Mouse (Mus musculus): ENCODE results near the gene Pinlyp.

Pinlyp gene

GRCm38 (mm10) chr7:24546068-24546614 lies at the start of gene Pinlyp, which contains the start of gene Xrcc1:
Gene Pinlyp (minus strand): TSS chr7:24546118.
Gene Xrcc1 (plus strand): TSS chr7:24546289.
- no peak for DNase-seq (ENCODE audit: low spot score)

DNA sequence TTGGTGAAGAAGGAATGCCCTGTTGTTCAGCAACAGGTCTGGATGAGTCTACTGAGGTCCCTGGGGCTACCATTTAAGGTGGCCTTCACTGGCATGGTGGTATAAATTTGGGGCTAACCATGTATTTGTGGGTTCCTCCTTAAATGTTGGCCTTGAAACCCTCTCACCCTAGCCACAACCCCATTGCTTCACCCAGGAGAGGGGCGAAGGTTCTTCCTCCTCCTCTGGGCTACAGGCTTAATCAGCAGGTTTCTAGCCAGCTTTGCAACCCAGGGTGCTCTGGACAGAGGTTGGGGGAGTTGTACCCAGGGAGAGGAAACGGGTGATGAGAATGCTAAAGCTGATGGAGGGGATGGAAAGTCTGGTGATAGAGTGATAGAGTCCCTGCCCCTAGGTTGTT lies 49.5 kb upstream of the Pinlyp start:
- no peak for DNase-seq (ENCODE audit: low spot score)

GRCm38 (mm10) chr7:24594309-24594803 lies 48.4 kb upstream of the Pinlyp start:
- DNase-seq (ENCODE audit: low spot score), result no peak

DNA sequence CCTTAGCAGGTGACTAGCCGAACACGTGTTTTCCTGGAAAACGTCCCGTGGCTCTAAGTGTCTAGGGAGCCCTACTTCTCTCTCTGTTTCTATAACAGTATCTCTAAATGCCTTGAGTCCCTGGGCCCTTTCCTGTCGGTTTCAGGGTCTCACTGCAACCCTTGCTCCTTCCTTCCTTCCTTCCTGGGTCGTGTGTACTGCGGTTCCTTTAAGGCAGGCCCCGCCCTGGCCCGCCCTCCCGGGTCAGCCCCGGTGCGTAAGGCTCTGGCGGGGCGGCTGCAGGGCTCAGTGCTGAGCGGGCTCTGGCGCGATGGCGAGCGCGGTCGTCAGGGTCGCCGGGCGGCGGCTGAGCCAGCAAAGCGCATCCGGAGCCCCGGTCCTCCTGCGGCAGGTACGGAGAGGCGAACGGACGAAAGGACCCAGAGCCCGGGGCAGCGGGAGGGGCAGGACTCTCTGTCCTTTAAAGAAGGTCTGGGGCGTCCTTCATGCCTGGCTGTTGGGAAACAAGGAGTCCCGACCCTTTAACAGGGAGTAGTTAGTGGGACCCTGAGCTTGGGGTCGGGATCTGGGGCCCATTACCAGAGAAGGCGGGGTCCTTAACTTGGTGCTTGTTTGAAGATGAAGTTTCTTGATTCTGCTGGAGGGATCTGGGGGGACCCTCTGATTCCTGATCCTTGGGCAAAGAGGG lies 47.8 kb upstream of the Pinlyp start:
- DNase-seq (ENCODE audit: low spot score), result peak; percentile 78

DNA sequence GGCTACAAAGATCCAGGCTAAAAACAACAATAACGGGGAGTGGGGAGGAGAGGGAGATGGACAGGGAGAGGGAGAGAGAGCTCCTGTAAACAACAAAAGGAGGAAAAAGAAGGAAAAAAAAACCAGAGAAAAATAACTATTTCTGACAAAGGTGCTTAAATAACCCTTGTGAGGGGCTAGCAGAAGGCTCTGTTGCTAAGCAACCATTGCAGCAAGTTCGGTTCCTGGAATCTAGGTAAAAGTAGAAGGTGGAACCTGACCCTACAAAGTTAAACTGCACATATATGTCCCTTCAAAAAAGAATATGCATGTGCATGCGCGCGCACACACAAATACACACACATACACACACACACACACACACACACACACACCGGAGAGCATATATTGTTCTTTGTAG lies 46.9 kb upstream of the Pinlyp start:
- DNase-seq (ENCODE audit: low spot score), result no peak

DNA sequence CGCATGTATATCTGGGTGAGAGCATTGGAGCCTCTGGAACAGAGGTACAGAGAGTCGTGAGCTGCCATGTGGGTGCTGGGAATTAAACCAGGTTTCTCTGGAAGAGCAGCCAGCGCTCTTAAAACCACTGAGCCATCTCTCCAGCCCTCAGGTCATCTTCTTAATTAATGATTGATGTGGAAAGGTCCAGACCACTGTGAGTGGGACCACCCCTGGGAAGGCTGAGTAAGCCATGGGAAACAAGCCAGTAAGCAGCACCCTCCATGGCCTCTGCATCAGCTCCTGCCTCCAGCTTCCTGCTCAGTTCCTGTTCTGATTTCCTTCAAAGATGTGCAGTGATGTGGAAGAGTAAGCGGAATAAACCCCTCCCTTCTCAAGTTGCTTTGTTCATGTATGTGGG lies 46.2 kb upstream of the Pinlyp start:
- no peak for DNase-seq (ENCODE audit: low spot score)

- DNase-seq (ENCODE audit: low spot score), result no peak
These were observed 45.8 kb upstream of the Pinlyp start for GRCm38 (mm10) chr7:24591735-24592134.

DNA sequence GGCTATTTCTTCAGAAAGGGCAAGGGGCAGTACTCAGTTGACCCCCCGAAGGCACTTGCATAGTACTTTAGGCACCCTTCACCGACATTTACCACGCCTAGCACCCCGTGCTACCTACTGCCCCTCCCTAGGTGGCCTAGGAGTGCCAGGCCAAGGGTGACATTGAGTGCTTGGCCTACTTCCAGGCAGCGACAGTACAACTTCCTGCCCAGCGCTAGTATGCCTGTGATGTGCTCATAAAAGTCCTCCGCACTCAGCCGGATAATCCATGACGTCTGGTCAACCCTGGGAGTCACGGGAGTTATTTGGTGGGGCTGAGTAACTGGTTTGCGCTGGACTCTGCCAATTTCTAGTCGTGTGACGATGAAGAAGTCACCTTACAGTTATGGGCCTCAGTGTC lies 42.4 kb upstream of the Pinlyp start:
- DNase-seq (ENCODE audit: low spot score), result no peak

GRCm38 (mm10) chr7:24587330-24588105 lies 41.6 kb upstream of the Pinlyp start, which contains the start of the genes Ethe1 and Zfp575:
Gene Ethe1 (plus strand): TSS chr7:24587543.
Gene Zfp575 (minus strand): TSS chr7:24587641.
- no peak for DNase-seq (ENCODE audit: low spot score)

- no peak for DNase-seq (ENCODE audit: low spot score)
These were observed 40.9 kb upstream of the Pinlyp start for GRCm38 (mm10) chr7:24586828-24587227.

- DNase-seq (ENCODE audit: low spot score), result no peak
These were observed 40.1 kb upstream of the Pinlyp start for GRCm38 (mm10) chr7:24585995-24586394.

- DNase-seq (ENCODE audit: low spot score), result no peak
These were observed 39.0 kb upstream of the Pinlyp start for GRCm38 (mm10) chr7:24584876-24585275.

- no peak for DNase-seq (ENCODE audit: low spot score)
These were observed 31.9 kb upstream of the Pinlyp start for GRCm38 (mm10) chr7:24577811-24578210.

DNA sequence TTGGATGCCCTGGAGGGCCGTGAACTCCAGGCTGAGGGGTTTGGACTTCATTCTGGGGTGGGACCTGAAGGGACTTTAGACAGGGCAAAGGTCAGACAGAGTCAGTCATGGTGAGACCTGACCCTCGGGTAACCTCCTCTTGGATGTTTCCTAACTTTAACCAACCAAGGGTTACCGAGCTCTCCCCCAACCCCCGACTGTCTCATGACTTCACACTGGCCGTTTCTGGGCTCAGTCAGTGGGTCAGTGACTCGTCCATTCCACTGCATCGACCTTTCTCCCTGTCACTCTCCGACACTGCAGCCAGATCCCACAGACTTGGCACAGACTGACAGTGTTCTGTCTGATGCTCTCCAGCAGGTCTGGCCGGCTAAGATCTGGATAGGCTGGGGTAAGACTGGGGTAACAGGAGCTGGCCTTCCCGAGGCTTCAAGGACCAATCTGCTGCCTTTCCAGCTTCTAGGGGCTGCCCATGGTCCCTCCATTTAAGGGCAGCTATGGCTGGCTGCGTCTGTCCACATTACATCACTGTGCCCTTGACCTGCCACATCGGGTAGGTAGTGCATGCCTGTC lies 28.4 kb upstream of the Pinlyp start:
- peak; percentile 75 for DNase-seq (ENCODE audit: low spot score)

DNA sequence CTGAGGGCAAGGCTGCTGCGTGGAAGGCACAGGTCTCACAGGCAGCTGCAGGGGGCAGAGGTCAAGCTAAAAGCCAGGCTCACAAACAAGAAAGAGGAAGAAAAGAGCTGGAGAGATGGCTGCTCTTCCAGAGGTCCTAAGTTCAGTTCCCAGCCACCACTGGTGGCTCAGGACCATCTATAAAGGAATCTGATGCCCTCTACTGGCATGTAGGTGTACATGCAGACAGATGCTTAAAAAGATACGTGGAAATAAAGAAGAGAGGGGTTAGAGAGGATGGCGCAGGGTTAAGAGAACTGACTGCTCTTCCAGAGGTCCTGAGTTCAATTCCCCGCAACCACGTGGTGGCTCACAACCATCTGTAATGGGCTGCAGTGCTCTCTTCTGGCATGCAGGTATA lies 26.5 kb upstream of the Pinlyp start:
- DNase-seq (ENCODE audit: low spot score), result no peak

DNA sequence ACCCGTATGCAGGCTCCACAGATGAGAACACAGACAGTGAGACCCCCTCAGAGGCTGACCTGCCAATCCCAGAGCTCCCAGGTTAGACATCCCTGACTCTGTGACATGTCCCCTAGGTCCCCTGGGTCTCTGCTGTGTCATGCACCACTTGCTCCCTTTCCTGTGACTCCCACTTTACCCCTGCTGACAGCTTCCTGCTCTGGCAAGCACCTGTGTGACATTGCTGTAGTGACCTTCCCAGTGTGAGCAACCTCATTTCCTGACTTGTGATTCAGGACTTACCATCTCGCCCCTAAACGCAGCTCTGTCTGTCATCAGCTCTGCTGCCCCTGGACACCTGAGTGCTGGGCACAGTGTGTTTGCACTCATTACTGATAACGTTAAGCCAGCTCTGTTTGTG lies 25.2 kb upstream of the Pinlyp start:
- DNase-seq (ENCODE audit: low spot score), result no peak

GRCm38 (mm10) chr7:24568512-24568911 lies 22.6 kb upstream of the Pinlyp start:
- DNase-seq (ENCODE audit: low spot score), result no peak

DNA sequence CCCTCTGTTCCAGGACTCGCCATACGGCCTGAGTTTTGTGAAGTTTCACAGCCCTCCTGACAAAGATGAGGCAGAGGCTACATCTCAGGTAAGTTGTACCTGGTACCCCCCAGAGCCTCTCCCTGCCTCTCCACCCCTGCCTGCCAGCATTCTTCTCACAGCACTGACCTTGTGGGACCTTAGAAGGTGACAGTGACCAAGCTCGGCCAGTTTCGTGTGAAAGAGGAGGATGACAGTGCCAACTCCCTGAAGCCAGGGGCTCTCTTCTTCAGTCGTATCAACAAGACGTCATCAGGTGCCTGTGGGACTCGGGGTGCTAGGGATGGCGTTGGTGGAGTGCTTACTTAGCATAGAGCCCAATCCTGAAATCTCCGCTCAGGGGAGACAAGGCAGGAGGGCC lies 20.3 kb upstream of the Pinlyp start:
- no peak for DNase-seq (ENCODE audit: low spot score)

DNA sequence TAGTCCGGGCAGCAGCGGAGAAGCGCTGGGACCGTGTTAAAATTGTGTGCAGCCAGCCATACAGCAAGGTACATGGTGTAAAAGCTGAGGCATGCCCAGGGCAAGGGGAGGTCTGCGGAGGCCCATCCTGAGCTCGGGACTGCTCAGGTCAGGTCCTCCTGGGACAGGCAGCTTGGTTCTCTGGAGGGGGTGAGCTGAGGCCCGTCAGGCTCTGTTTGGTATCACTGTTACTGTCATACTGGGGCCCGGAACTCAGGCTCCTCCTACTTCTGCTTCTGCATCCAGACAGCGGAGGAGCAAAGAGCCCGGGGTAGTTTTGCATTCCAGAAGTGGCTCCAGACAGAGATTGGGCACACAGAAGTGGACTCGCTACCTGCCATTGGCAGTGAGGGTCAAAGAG lies 19.7 kb upstream of the Pinlyp start:
- DNase-seq (ENCODE audit: low spot score), result no peak

DNA sequence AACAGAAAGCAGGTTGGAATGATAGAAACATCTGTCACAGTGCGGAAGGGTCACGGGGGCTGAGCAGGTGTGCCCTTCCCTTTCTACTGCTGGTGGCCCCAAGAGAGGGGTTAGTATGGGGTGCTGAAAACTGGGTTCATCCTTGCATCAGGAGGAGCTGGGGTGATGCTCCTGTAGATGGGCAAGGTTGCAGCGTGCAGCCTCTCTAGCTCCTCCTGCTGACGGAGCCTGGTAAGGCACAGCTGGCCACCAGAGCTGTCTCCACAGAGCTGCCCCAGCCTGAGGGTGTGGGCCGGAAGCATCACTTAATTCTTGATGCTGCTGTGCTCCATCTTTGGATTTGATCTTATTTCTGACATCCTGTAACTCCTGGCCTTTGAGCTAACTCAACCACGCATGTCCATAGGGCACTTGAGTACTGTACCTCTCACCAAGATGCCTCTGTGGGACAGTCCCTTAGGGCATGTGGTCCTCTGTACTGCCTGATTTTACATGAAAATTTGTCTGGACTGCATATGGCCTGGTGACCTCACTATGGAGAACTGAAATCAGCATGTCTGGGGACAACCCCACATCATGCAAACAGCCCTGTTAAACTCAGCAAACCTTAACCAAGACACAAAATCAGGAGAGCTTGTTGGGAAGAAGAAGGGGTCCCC lies 18.8 kb upstream of the Pinlyp start:
- DNase-seq (ENCODE audit: low spot score), result no peak

DNA sequence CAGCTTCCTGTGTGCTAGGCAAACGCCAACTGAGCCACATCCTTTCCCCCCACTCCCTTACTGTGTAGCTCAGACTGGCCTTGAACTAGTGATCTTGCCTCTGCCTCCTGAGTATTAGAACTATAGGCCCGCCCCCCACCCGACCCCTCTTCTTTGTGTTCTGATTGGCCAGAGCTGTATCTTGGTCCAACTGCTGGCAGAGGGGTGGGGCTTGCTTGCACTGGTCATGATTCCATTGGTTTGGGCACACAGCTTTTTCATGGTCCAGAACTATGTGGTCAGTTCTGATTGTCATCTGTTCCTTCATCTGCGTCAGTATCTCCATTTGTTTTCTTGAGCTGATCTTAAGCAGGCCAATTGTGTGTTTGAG lies 17.9 kb upstream of the Pinlyp start:
- DNase-seq (ENCODE audit: low spot score), result no peak

GRCm38 (mm10) chr7:24563191-24563836 lies 17.4 kb upstream of the Pinlyp start:
- DNase-seq (ENCODE audit: low spot score), result no peak

Measured in yolk sac, embryonic 10.5 days (tissue).